Mouse (Mus musculus) olfactory bulb, adult 2 months (tissue): ENCODE results near the gene Ltb4r1. TPM values are rescaled to one million over a fixed set of nuclear protein-coding genes. Genes with fewer than 3 reads are reported as not detected.

Experiments used
- H3K27ac ChIP-seq: fragments of 200-500 bp; 2 replicates; pipeline ENCODE4 v1.5.1; 2012; ENCODE audit warnings: low read depth, low read length; ENCODE audit not compliant: insufficient read depth
- H3K4me1 ChIP-seq: fragments of 200-500 bp; 2 replicates; pipeline ENCODE4 v1.6.1; 2012; ENCODE audit warnings: low read length; ENCODE audit not compliant: control insufficient read depth, insufficient read depth
- H3K4me3 ChIP-seq: fragments of 200-500 bp; 2 replicates; pipeline ENCODE4 v1.5.1; 2012; ENCODE audit warnings: mild to moderate bottlenecking, low read depth, low read length, moderate library complexity; ENCODE audit not compliant: insufficient read depth
- CTCF ChIP-seq: fragments of 200-500 bp; IDR thresholded peaks from 2 replicates; pipeline ENCODE4 v1.5.1; 2012; ENCODE audit warnings: low read depth, mild to moderate bottlenecking, low read length, moderate library complexity; ENCODE audit not compliant: insufficient read depth
- POLR2A ChIP-seq: fragments of 200-500 bp; IDR thresholded peaks from 2 replicates; pipeline ENCODE4 v1.6.1; 2012; ENCODE audit warnings: mild to moderate bottlenecking, low read depth, low read length, moderate library complexity; ENCODE audit not compliant: insufficient read depth
- WGBS: fragments of 180-500 bp; shearing (Covaris S2); methylation state at CpG from one replicate; pipeline ENCODE4 v1.1.7; 2018; 5-methylcytosine and 5-hydroxymethylcytosine counted together
- polyA plus RNA-seq: library from polyadenylated mRNA; stranded (reverse); fragments of >200 nt; gene quantifications from 2 replicates; pipeline ENCODE4 v1.2.4, GENCODE M21; 2012; ENCODE audit warnings: low replicate concordance; ENCODE audit not compliant: missing spikeins, insufficient read depth, insufficient read length

Ltb4r1 gene
- polyA plus RNA-seq, 1 experiment, result not detected

GRCm38 (mm10) chr14:55763166-55763565, 2.6 kb upstream of the Ltb4r1 start:
- no peak overlapping the region for H3K4me3 ChIP-seq
- H3K4me1 ChIP-seq, result peaks cover 21% of the 10 kb centered on the region
- WGBS, result 58% methylated on average over 7 of the region's 7 CpGs
- TF ChIP-seq POLR2A (no peak), CTCF (no peak)
- H3K27ac ChIP-seq, result no peak overlapping the region

GRCm38 (mm10) chr14:55767519-55768414, 2.0 kb downstream of the Ltb4r1 start:
- Histone ChIP-seq H3K4me3 (peak overlapping the region; percentile 41), H3K4me1 (peaks cover 9% of the 10 kb centered on the region), H3K27ac (no peak overlapping the region)
- WGBS, result 12% methylated on average over 52 of the region's 52 CpGs
- TF ChIP-seq POLR2A (0 out of 2 replicates have a peak, but pooled peaks have one; percentile 20), CTCF (peak; percentile 36; the same call in 1 of the 2 replicates)

DNA sequence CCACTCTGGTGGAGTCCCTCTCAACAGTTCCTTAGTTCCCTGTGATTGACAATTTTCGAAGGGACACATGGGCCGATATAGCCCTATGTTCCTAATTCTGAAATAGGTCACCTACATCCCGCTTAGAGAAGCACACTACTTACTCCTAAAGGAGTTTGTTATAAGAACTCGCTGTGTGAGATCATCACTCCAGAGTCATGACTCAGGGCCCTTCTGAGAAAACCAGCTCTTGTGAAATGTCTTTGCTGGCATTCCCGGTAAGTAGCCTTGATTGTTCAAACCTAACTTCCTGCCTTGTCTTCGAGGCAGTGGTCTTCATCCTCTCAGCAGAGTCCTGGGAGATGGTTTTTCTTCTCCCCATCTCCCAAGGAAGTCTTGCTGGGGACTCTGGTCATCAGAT, 2.8 kb downstream of the Ltb4r1 start:
- 81% methylated on average over 6 of the region's 6 CpGs for WGBS
- H3K27ac ChIP-seq, result no peak overlapping the region
- peaks cover 8% of the 10 kb centered on the region for H3K4me1 ChIP-seq
- TF ChIP-seq POLR2A (no peak), CTCF (no peak)
- H3K4me3 ChIP-seq, result no peak overlapping the region

DNA sequence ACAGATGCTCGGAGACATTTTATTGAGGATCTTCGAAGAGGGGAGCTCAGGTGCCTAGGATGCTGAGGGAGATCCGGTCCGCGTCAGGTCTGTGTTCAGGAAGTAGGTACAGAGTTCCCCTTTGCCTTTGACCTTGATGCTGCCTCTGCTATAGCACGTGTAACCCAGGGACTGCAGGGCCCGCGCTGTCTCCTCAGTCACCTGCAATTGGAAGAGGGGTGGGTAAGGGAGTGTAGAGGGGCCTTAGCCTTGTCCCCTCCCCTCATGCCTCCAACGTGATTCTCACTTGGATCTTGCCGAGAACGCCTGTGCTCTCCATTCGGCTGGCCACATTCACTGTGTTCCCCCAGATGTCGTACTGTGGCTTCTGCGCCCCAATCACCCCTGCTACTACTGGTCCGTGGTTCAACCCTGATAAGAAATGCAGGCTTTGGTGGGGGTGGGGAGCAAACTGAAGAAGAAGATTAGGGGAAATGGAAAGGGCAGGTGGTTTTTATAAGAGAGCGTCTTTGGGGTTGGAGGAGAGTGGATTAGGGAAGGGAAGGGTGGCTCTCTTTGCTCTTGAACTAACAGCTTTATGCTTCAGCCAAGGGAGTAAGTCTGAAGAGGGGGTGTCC, 3.4 kb downstream of the Ltb4r1 start:
- H3K27ac ChIP-seq, result no peak overlapping the region
- H3K4me1 ChIP-seq, result peaks cover 8% of the 10 kb centered on the region
- no peak overlapping the region for H3K4me3 ChIP-seq
- 86% methylated on average over 16 of the region's 16 CpGs for WGBS
- TF ChIP-seq POLR2A (no peak), CTCF (no peak)

GRCm38 (mm10) chr14:55776711-55777110, 10.9 kb downstream of the Ltb4r1 start:
- 79% methylated on average over 7 of the region's 7 CpGs for WGBS
- TF ChIP-seq POLR2A, result no peak
- H3K27ac ChIP-seq, result no peak overlapping the region
- H3K4me1 ChIP-seq, result peaks cover 4% of the 10 kb centered on the region; the same call in 1 of the 2 replicates
- no peak overlapping the region for H3K4me3 ChIP-seq

GRCm38 (mm10) chr14:55777176-55777575, 11.4 kb downstream of the Ltb4r1 start:
- H3K4me3 ChIP-seq, result no peak overlapping the region
- no peak for TF ChIP-seq POLR2A
- no peak for TF ChIP-seq CTCF
- peaks cover 4% of the 10 kb centered on the region; the same call in 1 of the 2 replicates for H3K4me1 ChIP-seq
- H3K27ac ChIP-seq, result no peak overlapping the region
- WGBS, result 69% methylated on average over 3 of the region's 3 CpGs

DNA sequence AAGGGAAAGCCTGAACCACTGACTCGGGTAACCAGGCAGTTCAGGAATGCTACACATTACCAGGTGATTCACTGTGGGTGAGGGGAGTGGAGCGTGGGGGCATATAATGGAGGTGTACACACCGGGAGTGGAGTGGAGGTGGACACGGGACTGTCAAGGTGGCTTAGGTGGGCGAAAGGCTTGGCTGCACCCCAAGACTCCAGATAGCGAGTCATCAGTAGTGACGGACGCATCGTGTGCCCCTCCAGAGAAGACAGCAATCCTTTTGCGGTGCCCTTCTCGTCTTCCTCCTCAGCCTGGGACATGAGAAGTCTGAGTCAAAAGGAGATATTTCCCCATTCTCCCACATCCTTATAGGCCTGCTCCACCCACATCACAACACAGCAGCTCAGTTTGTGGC, 12.0 kb downstream of the Ltb4r1 start:
- Histone ChIP-seq H3K27ac (no peak overlapping the region), H3K4me1 (peaks cover 4% of the 10 kb centered on the region; the same call in 1 of the 2 replicates), H3K4me3 (no peak overlapping the region)
- WGBS, result 80% methylated on average over 11 of the region's 11 CpGs
- TF ChIP-seq POLR2A, result no peak
- TF ChIP-seq CTCF, result no peak

GRCm38 (mm10) chr14:55778686-55779085, 12.9 kb downstream of the Ltb4r1 start:
- H3K27ac ChIP-seq, result no peak overlapping the region
- TF ChIP-seq POLR2A (no peak), CTCF (no peak)
- H3K4me1 ChIP-seq, result peaks cover 9% of the 10 kb centered on the region
- WGBS, result 92% methylated on average over 15 of the region's 15 CpGs
- H3K4me3 ChIP-seq, result no peak overlapping the region

GRCm38 (mm10) chr14:55779656-55780055, 13.9 kb downstream of the Ltb4r1 start:
- TF ChIP-seq POLR2A (no peak), CTCF (no peak)
- Histone ChIP-seq H3K4me3 (no peak overlapping the region), H3K27ac (no peak overlapping the region), H3K4me1 (peaks cover 13% of the 10 kb centered on the region)
- 64% methylated on average over 16 of the region's 16 CpGs for WGBS
